Mouse (Mus musculus) macrophage (primary cell): ENCODE data around the gene Asl. TPM values are rescaled to one million over a fixed set of nuclear protein-coding genes. Genes with fewer than 3 reads are reported as not detected.

ENCODE experiments used
- H3K27ac ChIP-seq: fragments of 350-480 bp; formaldehyde crosslinking; 2 replicates; pipeline ENCODE4 v1.9.0; 2021
- H3K36me3 ChIP-seq: fragments of 350-480 bp; formaldehyde crosslinking; 2 replicates; pipeline ENCODE4 v1.9.0; 2021; ENCODE audit errors: inconsistent target
- H3K4me3 ChIP-seq: fragments of 350-480 bp; formaldehyde crosslinking; 2 replicates; pipeline ENCODE4 v1.9.0; 2021; ENCODE audit errors: inconsistent target
- H3K79me2 ChIP-seq: fragments of 350-480 bp; formaldehyde crosslinking; 2 replicates; pipeline ENCODE4 v1.9.0; 2021; ENCODE audit errors: inconsistent target
- WGBS: methylation state at CpG from one replicate; pipeline ENCODE4 v1.1.7; 2026; ENCODE audit warnings: inconsistent platforms; ENCODE audit not compliant: missing documents; 5-methylcytosine and 5-hydroxymethylcytosine counted together
- polyA plus RNA-seq: library from polyadenylated mRNA; stranded (reverse); fragments of 250-400 nt; gene quantifications from 3 replicates; pipeline ENCODE4 v1.2.4, GENCODE M21; 2018; ENCODE audit warnings: inconsistent platforms

Gene Asl
- polyA plus RNA-seq, 1 experiment from 2014 or later, result 33.6 TPM

DNA sequence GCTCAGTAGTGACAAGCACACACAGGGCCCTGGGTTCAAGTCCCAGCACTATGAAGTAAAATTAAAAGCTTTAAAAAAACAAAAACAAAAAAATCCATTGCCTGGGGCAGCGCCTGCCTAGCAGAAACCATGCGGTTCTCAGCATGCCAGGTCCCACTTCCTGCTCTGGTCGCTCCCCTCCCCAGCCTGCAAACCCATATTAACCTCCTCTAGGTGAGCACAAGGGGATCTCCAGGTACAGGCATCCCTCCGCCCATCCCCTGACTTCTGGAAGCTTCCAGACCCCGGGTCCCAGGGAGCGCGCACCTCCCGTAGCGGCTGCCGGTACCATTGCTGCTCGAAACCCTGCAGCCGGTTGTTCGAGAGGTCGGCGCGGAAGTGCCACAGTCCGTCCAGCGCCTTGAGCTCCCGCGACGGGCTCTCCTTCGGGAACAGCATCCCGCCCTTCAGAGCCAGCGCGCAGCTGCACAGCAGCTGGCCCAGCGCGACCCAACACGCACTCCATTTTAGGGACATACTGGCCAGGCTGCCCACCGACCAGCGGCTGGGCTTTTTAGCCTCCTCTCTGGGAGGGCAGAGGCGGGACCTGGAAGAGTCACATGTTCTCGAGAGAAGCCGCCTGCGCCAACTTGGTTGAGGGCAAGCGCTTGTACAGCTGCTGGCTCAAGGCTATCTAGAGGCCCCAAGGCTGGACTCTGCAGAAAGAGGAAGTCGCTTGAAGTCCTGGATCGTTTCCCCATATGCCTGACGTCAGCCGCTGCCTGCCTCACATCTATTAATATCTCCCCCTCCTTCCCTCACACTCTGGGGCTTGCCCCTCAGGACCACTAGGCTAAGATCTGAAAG, 26.5 kb downstream of the Asl start, which contains the start of gene Gusb:
Gusb (minus strand) TSS at position 749 of the 846 bp plus-strand sequence.
- WGBS, result under 1% methylated on average over 33 of the region's 39 CpGs
- H3K79me2 ChIP-seq, result peaks cover 44% of the 10 kb centered on the region
- peak within 1 kb of the TSS; percentile 99 for H3K27ac ChIP-seq
- H3K4me3 ChIP-seq, result peak within 1 kb of the TSS; percentile 97
- H3K36me3 ChIP-seq, result peaks cover 24% of the 10 kb centered on the region; the same call in 1 of the 2 replicates

DNA sequence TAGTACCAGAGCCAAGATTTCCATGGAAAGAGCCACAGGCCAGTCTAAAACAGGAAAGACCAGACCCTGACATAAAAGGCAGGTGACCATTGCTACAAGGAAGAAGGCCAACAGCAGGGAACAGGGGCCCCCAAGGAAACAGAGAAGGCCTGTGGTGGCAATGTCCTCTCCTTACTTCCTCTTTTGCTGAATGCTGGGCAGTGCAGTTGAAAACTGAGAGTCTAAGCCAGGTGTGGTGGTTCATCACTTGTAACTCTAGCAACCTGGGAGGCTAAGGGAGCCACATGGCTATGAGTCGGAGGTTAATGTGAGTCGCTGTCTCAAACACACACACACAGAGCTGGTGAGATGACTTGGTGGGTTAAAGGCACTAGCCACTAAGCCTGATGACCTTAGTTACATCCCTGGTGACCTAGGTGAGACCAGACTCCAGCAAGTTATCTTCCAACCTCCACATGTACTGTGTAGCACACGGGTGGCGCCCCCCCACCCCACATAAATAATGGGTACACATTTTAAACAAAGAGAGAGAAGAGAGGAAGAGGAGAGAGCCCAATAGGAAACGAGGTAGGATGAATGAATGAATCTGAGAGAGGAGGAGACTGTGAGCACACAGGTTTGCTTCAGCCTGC, 27.6 kb downstream of the Asl start:
- H3K4me3 ChIP-seq, result peak overlapping the region; percentile 97
- H3K27ac ChIP-seq, result peak overlapping the region; percentile 99
- peaks cover 34% of the 10 kb centered on the region for H3K36me3 ChIP-seq
- WGBS, result 0% methylated on average over 3 of the region's 5 CpGs
- H3K79me2 ChIP-seq, result peaks cover 55% of the 10 kb centered on the region

- Histone ChIP-seq H3K36me3 (peaks cover 42% of the 10 kb centered on the region), H3K27ac (peak overlapping the region; percentile 99), H3K79me2 (peaks cover 62% of the 10 kb centered on the region), H3K4me3 (peak overlapping the region; percentile 97)
- WGBS, result 25% methylated on average over 12 of the region's 12 CpGs
These were observed 28.3 kb downstream of the Asl start for GRCm38 (mm10) chr5:130000735-130001134.

GRCm38 (mm10) chr5:129999097-129999496, 29.9 kb downstream of the Asl start:
- H3K27ac ChIP-seq, result peak overlapping the region; percentile 99; the same call in 1 of the 2 replicates
- H3K4me3 ChIP-seq, result no peak overlapping the region
- peaks cover 58% of the 10 kb centered on the region for H3K36me3 ChIP-seq
- 60% methylated on average over 4 of the region's 4 CpGs for WGBS
- peaks cover 76% of the 10 kb centered on the region for H3K79me2 ChIP-seq

GRCm38 (mm10) chr5:129997700-129998099, 31.3 kb downstream of the Asl start:
- Histone ChIP-seq H3K27ac (no peak overlapping the region), H3K79me2 (peaks cover 82% of the 10 kb centered on the region), H3K4me3 (no peak overlapping the region), H3K36me3 (peaks cover 72% of the 10 kb centered on the region)
- WGBS, result 82% methylated on average over 19 of the region's 19 CpGs

DNA sequence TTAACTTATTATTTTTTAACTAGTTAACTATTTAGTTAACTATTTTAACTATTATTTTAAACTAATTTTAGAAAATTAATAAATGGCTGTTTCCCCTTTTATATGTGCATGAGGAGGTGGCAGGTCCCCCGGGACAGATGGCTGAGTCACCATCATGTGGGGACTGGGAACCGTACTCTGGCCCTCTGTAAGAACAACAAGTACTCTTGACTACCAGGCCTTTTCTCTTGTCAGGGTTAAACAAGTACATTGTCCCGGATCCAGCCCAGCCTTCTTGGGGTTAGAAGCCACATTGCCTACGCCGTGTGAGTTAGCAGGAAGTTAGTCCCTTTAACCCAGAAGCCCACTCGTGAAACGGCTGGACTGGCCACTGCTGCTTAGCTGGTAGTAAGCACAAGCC, 34.1 kb downstream of the Asl start:
- peaks cover 99% of the 10 kb centered on the region for H3K36me3 ChIP-seq
- peaks cover 63% of the 10 kb centered on the region for H3K79me2 ChIP-seq
- no peak overlapping the region for H3K4me3 ChIP-seq
- peak overlapping the region; percentile 43 for H3K27ac ChIP-seq
- 87% methylated on average over 7 of the region's 7 CpGs for WGBS

DNA sequence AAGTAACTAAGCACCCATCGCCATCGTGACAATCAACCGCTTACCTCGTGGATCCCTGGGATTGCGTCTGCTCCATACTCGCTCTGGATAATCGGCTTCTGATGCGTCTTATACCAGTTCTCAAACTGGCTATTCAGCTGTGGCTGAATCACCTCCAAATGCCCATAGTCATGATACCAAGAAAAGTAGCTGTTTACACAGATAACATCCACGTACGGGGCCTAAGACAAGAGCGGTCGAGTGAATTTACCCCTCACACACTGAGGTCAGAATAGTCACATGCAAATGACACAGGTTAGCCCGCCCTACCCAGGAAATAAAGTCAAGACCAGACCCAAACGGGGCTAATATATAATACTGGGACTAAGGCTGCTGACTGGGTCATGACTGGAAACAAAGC, 35.7 kb downstream of the Asl start:
- H3K36me3 ChIP-seq, result peaks cover 98% of the 10 kb centered on the region
- peaks cover 46% of the 10 kb centered on the region for H3K79me2 ChIP-seq
- WGBS, result 93% methylated on average over 14 of the region's 14 CpGs
- no peak overlapping the region for H3K4me3 ChIP-seq
- no peak overlapping the region for H3K27ac ChIP-seq

DNA sequence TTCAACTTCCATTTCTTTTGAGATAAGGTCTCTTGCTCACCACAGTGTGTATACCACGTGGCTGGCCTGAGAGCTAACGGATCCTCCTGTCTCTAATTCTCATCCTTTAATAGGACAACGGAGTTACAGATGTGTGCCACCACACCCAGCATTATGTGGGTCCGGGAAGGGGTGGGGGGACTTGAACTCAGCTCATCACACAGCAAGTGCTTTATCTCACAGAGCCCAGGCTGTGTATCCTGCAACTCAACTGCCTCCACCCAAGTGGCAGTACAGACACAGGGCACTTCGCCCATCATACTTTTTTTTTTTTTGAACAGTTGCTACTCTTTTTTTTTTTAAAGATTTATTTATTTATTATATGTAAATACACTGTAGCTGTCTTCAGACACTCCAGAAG, 37.1 kb downstream of the Asl start:
- Histone ChIP-seq H3K27ac (no peak overlapping the region), H3K79me2 (peaks cover 32% of the 10 kb centered on the region; the same call in 1 of the 2 replicates), H3K4me3 (no peak overlapping the region), H3K36me3 (peaks cover 84% of the 10 kb centered on the region)
- WGBS, result 97% methylated on average over 5 of the region's 5 CpGs

DNA sequence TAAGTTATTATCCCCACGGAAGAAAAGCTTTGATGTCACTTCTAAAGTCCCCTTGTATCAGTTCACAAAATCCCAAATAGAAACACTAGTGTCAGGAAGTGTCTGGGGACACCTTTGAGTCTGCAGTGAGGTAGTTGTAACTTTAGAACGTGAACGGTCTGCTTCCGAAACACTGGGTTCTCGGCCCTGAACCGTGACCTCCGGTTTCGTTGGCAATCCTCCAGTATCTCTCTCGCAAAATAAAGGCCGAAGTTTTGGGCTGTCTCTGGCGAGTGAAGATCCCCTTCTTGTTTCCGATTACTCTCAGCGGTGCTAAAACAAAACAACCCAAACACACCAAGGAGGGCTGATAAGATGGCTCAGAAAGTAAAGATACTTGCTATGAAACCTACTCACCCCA, 39.7 kb downstream of the Asl start:
- WGBS, result 93% methylated on average over 11 of the region's 13 CpGs
- Histone ChIP-seq H3K27ac (no peak overlapping the region), H3K4me3 (no peak overlapping the region), H3K79me2 (peaks cover 9% of the 10 kb centered on the region; the same call in 1 of the 2 replicates), H3K36me3 (peaks cover 58% of the 10 kb centered on the region)

DNA sequence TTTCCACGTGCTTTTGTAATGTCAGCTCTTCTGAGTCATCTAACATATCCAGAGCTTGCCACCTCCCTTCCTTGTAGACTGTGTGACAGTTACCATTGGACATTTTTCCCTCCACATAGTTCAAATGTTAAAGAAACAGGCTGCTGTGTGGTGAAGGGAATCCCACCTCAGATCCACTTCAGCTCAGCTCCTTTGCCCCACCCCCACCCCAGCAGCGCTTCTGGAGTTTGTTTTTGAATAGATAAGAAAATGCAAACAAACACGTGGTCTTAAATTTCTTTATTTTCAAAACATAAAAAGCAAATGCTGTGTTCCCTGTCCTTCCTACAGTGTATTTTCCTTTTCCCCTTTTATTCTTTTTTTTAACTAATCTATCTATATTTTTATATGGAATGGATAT, 48.8 kb downstream of the Asl start:
- H3K27ac ChIP-seq, result no peak overlapping the region
- no peaks in the 10 kb centered on the region; the same call in 1 of the 2 replicates for H3K36me3 ChIP-seq
- no peaks in the 10 kb centered on the region for H3K79me2 ChIP-seq
- H3K4me3 ChIP-seq, result no peak overlapping the region
- 95% methylated on average over 2 of the region's 3 CpGs for WGBS

DNA sequence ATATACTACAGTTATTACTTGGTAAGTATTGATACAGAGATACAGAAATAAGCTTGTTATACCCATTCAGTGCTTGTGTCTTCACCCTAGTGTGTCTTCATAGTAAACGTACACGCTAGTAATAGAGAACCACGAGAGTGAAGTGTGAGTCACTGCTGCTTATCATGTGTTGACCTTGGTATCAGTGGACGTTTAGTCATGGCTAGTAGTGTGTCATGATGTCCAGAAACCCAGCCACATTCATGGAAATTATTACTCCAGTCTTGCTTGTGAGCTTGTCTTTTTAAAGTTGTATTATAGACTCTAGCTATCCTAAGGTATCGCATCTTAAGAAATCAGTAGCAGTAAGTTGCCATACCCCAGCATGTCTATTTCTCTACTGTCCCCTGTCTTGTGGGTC, 50.4 kb downstream of the Asl start:
- Histone ChIP-seq H3K36me3 (no peaks in the 10 kb centered on the region; the same call in 1 of the 2 replicates), H3K4me3 (no peak overlapping the region), H3K27ac (no peak overlapping the region), H3K79me2 (no peaks in the 10 kb centered on the region)
- WGBS, result 80% methylated on average over 5 of the region's 5 CpGs

- WGBS, result 100% methylated on average over 4 of the region's 4 CpGs
- H3K79me2 ChIP-seq, result no peaks in the 10 kb centered on the region
- H3K27ac ChIP-seq, result no peak overlapping the region
- H3K36me3 ChIP-seq, result no peaks in the 10 kb centered on the region
- no peak overlapping the region for H3K4me3 ChIP-seq
These were observed 51.3 kb downstream of the Asl start for GRCm38 (mm10) chr5:129977768-129978167.

- H3K79me2 ChIP-seq, result no peaks in the 10 kb centered on the region
- H3K36me3 ChIP-seq, result no peaks in the 10 kb centered on the region
- H3K27ac ChIP-seq, result no peak overlapping the region
- 88% methylated on average over 4 of the region's 4 CpGs for WGBS
- H3K4me3 ChIP-seq, result no peak overlapping the region
These were observed 54.2 kb downstream of the Asl start for GRCm38 (mm10) chr5:129974866-129975311.

DNA sequence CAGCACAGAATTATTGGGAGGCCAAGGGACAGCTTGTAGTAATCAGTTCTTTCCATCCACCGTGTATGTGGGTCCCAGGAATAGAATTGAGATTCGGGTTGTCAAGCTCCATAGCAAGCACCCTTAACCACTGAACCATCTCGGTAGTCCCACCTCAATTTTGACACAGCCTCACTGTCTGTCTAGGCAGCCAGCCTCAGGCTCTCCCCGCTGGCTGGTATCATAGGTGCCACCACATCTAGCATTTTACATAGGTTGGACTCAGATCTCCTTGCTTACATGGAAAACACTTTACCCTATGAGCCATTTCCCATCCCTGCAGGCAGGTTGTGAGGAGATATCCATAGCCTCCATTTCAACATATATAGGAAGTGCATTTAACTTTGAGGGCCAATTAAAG, 54.7 kb downstream of the Asl start:
- H3K36me3 ChIP-seq, result no peaks in the 10 kb centered on the region
- H3K4me3 ChIP-seq, result no peak overlapping the region
- no peaks in the 10 kb centered on the region for H3K79me2 ChIP-seq
- 97% methylated on average over 4 of the region's 4 CpGs for WGBS
- H3K27ac ChIP-seq, result no peak overlapping the region

DNA sequence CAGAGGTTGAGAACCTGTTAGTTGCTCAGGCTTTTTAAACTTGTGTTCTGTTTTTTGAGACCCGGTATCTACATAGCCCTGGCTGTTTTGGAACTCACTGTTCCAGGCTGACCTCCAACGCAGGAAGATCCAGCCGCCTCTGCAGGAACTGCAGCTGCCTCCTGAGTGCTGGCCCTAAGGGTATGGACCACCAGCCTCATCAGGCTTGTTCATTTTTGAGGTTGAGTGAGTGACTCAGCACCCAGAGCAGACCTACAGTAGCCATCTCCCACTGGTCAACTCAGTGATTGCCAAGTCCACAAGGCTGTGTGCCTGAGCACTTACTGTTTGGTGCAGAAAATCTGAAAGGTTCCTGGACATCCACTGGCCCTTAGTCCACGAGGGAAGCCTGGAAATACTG, 57.6 kb downstream of the Asl start:
- no peak overlapping the region for H3K27ac ChIP-seq

More for the DNA sequence above, 57.6 kb downstream of the Asl start:
- WGBS, result 91% methylated on average over 3 of the region's 4 CpGs
- Histone ChIP-seq H3K79me2 (no peaks in the 10 kb centered on the region; the same call in 1 of the 2 replicates), H3K36me3 (no peaks in the 10 kb centered on the region), H3K4me3 (no peak overlapping the region)
